Mouse (Mus musculus): Measurements from ENCODE around the gene Dbnl. TPM values are rescaled to one million over a fixed set of nuclear protein-coding genes. Genes with fewer than 3 reads are reported as not detected.

Gene Dbnl
- total RNA-seq (2021) = 10 to 100 TPM; 27.3 to 30.5 TPM
- long read RNA-seq, experiment 1, transcript Dbnl-203 (13 exons, 2,001 nt) = major isoform, 49 of 83 reads
- long read RNA-seq, experiment 1, transcript Dbnl-202 (13 exons, 2,295 nt) = minor isoform, 21 of 83 reads
- long read RNA-seq, experiment 1, transcript Dbnl-201 (13 exons, 1,638 nt) = minor isoform, 5 of 83 reads
- long read RNA-seq, experiment 1, partial matches to known transcripts = 4 of 83 reads
- long read RNA-seq, experiment 1, other reads (novel, unspliced or antisense) = 4 of 83 reads
- long read RNA-seq, experiment 2, transcript Dbnl-201 (13 exons, 1,638 nt) = minor isoform, 5 of 65 reads
- long read RNA-seq, experiment 2, transcript Dbnl-203 (13 exons, 2,001 nt) = major isoform, 43 of 65 reads
- long read RNA-seq, experiment 2, transcript Dbnl-202 (13 exons, 2,295 nt) = minor isoform, 14 of 65 reads
- long read RNA-seq, experiment 2, partial matches to known transcripts = 3 of 65 reads
- long read RNA-seq, experiment 2, other reads (novel, unspliced or antisense) = 0 of 65 reads

DNA sequence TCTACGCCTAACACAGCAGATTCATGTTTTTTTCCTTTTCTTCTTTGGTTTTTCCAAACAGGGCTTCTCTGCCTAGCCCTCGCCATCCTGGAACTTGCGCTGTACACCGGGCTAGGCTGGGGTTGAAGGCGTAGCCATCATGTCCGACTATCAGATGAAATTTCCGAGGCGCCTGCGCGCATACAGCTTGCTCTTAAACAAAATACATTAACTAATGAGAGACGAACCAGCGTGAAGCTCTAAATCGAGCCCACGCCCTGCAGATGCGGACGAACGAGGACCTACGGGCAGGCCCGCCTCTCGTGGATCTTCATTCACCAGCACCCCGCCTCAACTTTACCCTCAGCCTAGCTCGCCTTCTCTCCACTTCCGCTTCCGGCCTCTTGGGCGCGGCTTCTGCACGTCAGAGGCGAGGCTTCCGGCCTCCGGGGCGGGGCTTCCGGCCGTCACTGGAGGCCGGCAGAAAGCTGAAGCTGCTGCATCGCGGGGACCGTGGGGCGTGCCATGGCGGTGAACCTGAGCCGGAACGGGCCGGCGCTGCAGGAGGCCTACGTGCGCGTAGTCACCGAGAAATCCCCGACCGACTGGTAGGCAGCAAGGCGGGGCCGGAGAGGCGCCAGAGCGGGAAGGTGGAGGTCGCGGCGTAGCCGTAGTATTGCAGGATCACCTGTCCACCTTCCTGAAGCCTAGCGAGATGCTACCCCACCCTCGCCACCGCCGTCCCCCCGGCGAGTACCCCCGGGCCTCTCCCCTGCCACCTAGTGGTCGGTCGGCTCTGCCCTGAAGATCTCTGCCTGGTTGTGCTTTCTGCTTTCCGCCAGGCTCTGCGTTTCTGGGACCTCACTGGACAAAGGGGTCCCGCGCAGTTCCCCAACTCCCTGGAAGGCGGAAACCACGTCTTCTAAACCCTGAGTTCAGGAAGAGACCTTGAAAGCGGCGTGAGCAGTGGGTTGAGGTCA, at the start of gene Dbnl:
Gene Dbnl (plus strand): TSS at position 433 of the 959 bp plus-strand sequence.
- peak; percentile 96 to 98 for DNase-seq
- intact Hi-C loops (cut with DNase I) = loop anchor here (5.0 kb wide), 2 partner anchors 49 to 89 kb away; partner anchors contain the start of genes Pold2 and Polm

DNA sequence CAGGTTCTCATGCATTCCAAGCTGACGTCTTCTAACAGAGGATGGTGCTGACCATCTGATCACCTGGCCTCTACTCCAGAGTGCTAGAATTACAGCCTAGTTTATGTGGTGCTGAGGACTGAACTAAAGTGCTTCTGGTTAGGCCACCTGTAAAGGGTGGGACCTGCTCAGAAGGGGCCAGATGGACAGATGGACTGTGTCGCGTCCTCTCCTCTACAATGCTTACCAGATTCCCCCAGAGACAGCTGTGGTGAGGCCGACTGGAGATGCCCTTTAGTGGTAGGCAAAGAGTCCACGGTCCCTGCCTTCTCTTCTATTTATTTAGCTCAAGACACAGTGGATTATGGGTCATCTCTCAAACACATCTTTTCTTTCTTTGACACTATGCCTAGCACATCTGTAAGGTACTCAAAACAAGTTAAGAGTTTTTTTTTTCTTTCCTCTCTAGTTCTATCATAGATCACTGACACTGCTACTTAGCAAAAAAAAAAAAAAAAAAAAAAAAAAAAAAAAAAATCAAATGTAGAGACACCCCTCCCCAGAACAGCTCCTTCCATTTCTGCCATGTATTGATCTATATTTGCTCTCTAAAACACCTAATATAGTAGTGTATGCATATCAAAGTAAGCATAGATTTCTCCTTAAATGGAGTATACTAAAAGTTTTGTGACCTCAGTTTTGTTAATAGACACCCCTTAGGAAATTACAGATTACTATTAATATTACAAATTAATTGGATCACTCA, 49.2 kb upstream of the Dbnl start:
- intact Hi-C loops (cut with DNase I) = no loop called here

DNA sequence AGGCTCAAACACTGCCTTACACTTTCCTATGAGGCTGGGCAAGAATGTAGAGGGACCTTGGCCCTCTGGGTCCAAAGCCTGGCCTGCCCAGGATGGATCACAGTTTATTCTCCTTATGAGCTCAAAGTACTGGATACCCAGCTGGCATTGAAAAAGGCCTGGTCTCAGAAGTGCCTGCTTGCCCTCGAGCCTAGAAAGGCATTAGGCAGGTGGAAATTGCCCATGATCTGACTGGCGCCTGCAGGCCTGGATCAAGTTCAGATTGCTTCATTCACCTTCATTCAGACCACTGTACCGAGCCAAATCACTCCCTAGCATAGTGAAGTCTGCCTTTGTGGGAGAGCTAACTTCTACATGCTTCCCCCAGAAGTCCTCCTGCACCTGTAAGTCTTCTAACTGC, 48.4 kb upstream of the Dbnl start:
- DNase-seq = no peak
- intact Hi-C loops (cut with DNase I) = loop anchor here (2.0 kb wide), 1 partner anchor 21 kb away; no protein-coding TSS in a partner anchor

More for the DNA sequence above, 49.2 kb upstream of the Dbnl start:
- DNase-seq = no peak

DNA sequence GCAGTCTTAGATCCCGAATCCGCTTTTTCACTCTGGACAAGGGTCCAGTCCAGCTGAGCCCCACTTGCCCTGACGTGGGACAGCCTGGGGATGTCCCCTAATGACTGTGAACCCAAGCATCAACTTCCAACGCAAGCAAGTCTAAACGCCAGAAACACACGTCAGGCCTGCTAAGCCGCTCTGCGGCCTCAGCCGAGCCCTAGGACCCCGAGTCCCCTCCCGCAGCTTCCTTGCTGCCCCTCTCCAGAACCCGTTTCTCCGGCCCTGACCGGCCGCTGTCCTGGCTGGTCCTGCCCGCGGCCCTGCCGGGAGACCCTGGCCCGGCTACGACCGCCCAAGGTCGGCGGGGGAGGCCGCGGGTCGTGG, 47.7 kb upstream of the Dbnl start:
- peak in 1 of 2 experiments; percentile 52 for DNase-seq
- intact Hi-C loops (cut with DNase I) = loop anchor here (2.0 kb wide), 1 partner anchor 20 kb away; no protein-coding TSS in a partner anchor

DNA sequence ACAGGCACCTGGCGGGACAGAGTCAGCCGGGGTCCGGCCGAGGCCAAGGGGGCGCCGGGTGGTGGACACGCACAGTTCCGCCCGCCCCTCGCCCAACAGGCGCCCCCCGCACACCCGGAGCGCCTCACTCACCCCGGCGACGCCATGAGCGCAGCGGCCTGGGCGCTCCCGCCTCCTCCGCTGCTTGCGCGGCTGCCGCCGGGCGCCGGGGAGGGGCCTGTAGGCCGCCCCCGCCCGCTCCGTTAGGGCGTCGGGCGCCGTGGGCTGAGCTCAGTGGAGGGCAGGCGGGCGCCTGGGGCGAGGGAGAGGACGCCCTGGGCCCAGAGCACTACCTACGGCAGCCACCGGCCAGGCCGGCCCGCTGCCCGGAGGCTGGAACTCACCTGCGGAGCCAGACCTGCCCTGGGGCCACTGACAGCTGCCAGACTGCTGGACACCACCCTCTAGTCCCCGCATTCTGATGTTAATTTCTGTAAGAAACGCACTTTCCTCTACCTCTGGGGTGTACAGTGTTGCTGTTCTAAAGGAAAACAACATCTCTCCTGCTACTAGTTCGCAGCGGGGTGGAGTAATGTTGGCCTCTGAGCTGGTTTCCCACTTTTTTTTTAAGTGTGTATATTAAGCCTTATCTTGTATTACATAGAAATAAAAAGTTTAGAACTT, 47.2 kb upstream of the Dbnl start:
- intact Hi-C loops (cut with DNase I) = loop anchor here (2.0 kb wide), 1 partner anchor 20 kb away; no protein-coding TSS in a partner anchor
- peak; percentile 87 to 91 for DNase-seq

DNA sequence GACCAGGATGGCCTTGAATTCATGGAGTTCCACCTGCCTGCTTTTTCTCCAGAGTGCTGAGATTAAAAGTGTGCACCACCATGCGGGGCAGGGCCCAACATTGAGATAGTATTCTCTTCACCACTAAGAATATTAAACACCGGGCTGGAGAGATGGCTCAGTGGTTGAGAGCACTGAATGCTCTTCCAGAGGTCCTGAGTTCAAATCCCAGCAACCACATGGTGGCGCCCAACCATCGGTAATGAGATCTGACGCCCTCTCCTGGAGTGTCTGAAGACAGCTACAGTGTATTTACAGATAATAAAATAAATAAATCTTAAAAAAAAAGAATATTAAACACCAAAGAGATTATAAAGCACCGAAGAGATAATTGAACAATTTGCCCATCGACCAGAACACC, 46.2 kb upstream of the Dbnl start:
- intact Hi-C loops (cut with DNase I) = no loop called here
- DNase-seq = no peak

DNA sequence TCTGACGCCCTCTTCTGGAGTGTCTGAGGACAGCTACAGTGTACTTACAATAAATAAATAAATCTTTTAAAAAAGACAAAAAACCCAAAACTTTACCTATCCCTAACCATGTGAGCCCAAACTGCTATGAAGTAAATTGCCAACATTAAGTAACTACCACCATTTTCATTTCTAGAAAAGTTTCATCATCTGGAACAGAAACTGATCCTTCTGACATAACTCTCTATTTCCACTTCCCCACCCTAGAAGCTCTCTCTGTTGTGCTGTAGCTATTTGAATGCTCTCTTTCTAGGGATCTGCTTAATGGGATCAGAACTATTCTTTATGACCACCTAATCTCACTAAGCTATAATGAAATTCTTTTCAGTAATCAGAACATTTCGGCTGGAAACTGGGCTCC, 43.3 kb upstream of the Dbnl start:
- intact Hi-C loops (cut with DNase I) = no loop called here
- no peak for DNase-seq

DNA sequence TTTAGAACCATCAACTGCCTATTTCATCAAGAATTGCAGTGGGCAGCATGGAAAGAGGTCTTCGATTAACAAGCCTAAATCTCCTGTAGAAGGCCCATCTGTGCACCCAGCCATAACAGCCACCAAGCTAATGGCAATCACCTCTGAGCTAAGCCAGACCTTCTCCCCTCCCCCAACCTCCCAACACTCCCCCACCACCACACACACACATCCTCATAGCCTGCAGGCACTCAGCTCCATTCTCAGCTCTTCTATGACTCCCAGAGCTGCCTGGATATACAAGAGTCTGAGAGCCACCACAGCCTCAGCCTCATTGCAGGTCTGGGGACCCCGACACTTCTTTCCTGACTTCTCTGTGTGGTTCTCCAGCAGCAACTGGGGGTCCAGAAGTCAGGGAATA, 34.5 kb upstream of the Dbnl start:
- intact Hi-C loops (cut with DNase I) = no loop called here
- DNase-seq = no peak

DNA sequence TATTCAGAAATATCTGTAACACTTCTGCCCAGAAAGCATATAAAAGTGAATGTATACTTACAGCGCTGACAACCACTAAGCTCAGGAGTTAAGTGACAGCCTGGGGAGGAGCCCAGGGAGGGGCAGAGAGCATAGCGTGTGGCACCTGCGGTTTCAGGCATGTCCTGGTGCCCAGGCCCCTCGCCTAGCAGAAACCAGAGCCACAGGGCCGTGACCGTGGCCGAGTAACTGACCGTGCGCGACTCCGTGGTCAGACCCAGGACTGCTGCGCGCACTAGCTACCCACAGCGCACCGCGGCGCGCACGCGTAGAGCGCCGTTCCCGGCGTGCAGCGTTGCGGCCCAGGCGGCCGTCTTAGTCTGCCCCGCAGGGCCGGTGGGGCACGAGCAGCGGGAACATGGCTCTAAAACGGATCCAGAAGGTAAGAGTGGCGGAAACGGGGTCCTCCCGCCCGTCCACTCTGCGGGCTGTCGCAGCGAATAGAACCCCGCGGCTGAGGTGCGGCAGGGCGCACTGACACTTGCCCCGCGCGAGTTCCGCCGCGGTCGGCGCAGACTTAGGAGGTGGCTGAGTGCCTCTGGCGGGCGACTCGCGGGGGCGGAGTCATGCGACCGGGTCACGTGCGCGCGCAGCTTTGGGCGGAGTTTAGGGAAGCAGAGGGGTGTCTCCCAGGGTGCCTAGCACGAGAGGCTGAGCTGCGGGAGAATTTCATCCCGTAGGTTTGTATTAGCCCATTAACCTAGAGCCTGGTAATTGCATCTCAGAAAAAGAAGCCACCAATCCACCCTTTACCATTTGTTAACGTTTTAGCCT, 26.3 kb upstream of the Dbnl start, which contains the start of gene Urgcp:
Gene Urgcp (minus strand): TSS at position 557 of the 813 bp plus-strand sequence.
- intact Hi-C loops (cut with DNase I) = loop anchor here (2.0 kb wide), 1 partner anchor 21 kb away; no protein-coding TSS in a partner anchor
- peak; percentile 95 to 96 for DNase-seq

DNA sequence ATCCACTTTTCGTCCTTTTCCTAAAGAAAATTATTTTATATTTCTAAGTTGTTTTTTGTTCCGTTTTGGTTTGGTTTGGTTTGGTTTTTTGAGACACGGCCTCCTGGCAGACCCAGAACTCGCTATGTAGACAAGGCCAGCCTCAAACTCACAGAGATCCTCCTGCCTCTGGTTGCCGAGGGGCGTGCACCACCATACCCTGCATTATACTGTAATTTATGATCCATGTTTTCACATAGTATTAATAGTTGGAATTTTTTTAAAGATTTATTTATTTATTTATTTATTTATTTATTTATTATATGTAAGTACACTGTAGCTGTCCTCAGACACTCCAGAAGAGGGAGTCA, 25.7 kb upstream of the Dbnl start:
- intact Hi-C loops (cut with DNase I) = no loop called here
- DNase-seq = no peak

DNA sequence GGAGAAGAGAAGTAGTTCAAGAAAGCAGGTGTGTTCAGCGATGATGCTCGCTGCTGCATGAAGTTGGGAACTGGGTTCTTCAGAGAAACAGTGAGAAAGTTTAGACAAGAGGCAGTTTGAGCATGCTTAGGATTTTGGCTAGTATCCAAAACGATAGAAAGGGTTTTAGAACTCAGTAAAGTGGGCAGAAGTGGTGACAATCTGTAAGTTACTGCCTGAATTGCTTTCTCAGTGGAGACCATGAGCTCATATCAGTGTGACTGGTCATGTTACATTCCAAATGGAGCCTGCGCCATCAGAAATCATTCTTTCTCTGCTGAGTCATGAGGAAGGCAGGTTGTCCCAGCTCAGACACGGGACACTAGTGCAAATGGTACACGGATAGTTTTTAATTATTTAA, 22.3 kb upstream of the Dbnl start:
- intact Hi-C loops (cut with DNase I) = no loop called here
- DNase-seq = no peak

DNA sequence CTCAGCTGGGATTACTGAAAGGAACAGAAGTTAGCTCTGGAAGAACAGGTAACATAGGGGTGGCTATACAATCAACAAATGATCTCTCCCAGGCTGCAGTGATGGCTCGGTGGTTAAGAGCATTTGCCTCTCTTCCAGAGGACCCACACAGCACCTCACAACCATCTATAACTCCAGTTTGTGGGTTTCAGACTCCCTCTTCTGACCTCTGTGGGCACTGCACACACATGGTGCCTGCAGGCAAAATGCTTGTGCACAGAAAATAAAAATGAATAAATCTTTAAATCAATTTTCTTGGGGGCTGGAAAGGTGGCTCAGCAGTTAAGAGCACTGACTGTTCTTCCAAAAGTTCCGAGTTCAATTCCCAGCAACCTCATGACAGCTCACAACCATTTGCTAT, 9.8 kb upstream of the Dbnl start:
- no peak for DNase-seq
- intact Hi-C loops (cut with DNase I) = no loop called here

DNA sequence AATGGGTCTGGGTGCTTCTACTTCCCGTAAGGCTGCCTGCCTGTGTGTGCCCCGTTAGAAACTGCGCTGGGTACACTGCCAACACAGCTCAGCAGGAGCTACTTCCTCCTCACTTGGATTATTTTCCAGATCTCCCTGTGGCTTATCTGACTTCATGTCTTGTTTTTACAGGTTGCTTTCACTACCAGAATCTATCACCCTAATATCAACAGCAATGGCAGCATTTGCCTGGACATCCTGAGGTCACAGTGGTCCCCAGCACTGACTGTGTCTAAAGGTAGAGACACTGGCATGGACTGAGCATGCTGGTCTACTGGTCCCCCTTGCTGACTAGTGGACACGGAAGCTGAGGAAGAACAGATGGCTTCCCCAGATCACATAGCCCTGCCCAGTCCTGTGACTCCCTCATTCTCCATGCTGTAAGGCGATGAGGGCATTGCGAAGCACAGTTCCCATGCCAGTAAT, 8.2 kb upstream of the Dbnl start:
- intact Hi-C loops (cut with DNase I) = no loop called here
- no peak for DNase-seq

DNA sequence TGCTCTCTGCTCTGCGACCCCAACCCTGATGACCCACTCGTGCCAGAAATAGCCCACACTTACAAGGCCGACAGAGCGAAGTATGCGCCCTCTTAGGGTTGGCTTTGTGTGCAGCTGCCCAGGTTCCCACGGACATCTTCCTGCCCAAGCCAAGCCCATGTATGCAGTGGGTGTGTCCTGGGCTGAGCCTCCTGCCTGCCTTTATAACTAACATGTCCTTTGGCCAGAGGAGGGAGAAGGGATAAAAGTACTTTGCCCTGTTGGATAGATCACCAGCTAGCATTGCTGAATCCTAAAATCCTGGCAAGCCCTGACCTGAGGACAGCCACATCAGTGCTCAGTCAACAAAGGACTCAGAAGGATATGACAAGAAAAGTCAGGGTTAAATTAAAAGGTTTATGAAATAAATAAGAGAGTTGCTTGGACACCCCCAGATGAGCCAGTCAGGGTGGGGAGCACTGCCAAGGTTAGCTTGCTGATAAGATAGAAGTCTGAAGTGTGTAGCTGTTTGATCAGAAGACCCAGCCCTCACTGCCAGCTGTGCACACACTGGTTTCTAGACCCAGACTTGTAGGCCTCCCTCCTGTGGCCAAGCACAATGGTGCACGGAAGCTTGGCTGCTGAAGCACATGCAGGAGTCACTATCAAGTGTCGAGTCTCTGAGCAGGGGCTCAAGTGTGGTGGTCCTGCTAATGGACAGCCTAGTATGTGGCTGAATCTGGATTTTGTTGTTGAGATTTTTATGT, 5.9 kb upstream of the Dbnl start:
- DNase-seq = no peak
- intact Hi-C loops (cut with DNase I) = no loop called here

DNA sequence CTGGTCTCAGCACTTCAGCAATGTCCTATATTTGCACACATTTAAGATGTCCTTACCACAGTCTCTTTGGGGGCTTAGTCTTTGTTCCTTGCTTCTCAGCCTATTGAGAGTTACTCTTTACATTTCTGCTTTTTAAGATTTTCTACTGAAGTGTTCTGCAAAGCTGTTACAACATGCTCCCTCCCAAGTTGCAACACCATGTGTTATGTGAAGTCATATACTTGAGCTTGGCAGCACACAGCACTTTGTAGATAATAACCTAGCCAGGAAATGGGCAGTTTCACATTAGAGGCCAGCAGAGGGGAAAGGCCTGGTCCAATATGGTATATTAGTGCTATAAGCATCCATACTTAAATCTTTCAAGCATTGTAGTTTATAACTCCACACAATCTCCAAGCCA, 2.6 kb upstream of the Dbnl start:
- DNase-seq = no peak
- intact Hi-C loops (cut with DNase I) = loop anchor here (5.0 kb wide), 2 partner anchors 52 to 92 kb away; partner anchors contain the start of genes Pold2 and Polm

DNA sequence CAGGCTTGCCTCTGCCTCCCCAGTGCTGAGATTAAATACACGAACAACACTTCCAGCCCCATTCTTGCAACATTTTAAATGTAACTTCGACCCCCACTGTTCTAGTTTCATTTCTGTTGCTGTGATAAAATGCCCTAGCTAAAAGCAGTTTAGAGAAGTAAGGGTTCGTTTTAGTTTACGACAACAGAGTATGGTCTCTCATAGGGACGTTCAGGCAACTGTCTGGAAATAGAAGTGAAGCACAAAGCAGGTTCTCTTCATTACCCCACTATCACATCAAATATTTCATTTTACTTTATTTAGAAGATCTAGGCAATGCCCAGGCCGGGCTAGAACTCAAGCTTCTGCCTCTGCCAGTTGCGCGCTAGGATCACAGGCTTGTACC, 625 bp upstream of the Dbnl start:
- DNase-seq = no peak
- intact Hi-C loops (cut with DNase I) = loop anchor here (5.0 kb wide), 2 partner anchors 50 to 90 kb away; partner anchors contain the start of genes Pold2 and Polm

DNA sequence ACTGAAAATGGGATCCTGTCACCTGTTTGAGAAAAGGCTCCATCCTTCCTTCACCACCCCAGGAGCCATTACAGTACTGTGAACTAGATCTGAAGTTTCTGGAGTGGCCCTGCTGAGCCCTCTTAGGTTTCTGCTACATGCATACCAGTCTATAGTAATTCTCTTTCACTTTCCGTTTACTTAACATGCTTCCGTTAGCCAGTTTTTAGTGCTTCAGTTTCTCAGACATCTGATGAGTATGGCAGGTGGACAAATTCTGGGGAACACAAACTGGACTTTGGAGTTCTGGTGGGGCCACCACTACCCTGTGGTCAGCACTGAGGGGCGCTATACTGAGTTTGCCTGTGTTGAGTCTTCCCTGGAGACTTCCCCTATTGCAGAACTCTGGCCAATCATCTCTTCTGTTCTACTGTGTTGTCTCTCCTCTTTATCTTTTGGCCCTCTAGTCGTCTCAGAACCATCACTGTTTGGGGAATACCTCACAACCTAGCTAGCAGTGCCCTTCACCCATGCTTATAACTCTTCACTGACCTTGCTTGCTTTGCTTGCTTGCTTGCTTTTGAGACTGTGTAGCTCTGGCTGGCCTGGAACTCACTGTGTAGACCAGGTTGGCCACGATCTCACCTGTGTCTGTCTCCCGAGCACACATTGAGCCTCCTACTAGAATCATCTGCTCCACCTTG, 924 bp downstream of the Dbnl start:
- intact Hi-C loops (cut with DNase I) = loop anchor here (5.0 kb wide), 2 partner anchors 48 to 88 kb away; partner anchors contain the start of genes Pold2 and Polm
- DNase-seq = no peak
